Mouse (Mus musculus): Measurements from ENCODE around the gene Capza2. TPM values are rescaled to one million over a fixed set of nuclear protein-coding genes. Genes with fewer than 3 reads are reported as not detected.
"Not testable (repeated sequence)": the region's sequence is repeated elsewhere in the genome, so short reads cannot be mapped to it uniquely, and the experiment has no call there.

Capza2 gene
- total RNA-seq, 2 experiments from 2014 or later, result 235 to 239 TPM

DNA sequence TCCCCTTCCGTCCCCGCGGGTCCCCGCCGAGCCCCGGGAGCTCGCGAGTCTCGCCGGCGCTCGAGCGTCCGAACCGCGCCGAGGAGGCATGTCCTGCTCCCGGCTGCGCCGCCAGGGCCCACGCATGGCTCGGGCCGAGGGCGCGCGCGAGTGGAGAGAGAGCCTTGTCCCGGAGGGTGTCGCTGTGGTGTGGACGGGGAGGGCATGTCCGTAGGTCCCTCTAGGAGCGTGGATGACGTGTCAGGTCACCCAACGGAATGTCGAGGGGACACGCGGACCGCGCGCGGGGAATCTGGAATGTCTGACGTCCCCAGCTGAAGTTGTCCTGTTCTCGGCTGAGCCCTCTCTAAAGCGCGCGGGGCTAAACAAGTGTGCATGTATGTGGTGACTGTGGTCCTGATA lies 58.5 kb downstream of the Capza2 start:
- peak; percentile 43 to 54 for DNase-seq (ENCODE audit: low spot score in 2 of 2)
- intact Hi-C loops (cut with DNase I), result no loop called here

- intact Hi-C loops (cut with DNase I), result no loop called here
- peak; percentile 50 to 87 for DNase-seq (ENCODE audit: low spot score in 2 of 2)
These were observed 60.3 kb downstream of the Capza2 start for GRCm38 (mm10) chr6:17696321-17696734.

DNA sequence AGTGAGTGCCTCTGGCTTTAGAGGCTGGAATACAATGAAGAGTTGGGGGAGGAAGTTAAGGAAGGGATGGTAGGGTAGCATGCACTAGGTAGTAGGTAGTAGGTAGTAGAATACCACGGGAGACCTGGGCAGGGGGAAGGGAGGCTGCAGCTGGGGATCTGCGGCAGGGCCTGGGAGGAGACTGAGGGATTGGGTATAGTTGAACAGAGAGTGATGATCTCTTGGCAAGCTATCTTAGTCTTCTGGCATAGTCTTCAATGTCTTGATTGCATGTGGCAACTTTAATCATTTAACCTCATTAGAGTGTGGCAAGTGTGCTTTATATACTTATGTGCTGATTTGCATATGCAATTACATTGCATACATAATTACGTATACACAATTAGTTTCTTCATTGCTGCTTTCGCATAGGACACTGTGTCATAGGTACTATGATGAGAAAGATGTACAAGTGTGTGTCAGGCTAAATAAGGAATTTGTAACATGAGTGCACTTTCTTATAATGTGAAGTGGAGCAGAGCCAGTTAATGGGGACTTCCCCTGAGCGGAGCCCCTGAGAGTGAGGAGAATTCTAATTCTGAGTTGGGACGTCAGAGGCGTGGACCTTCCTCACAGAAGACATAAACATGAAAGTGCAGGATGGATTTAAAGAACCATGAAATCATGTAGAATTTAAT lies 65.0 kb downstream of the Capza2 start:
- intact Hi-C loops (cut with DNase I), result no loop called here
- DNase-seq (ENCODE audit: low spot score in 2 of 2), result no peak

GRCm38 (mm10) chr6:17704038-17704437 lies 68.0 kb downstream of the Capza2 start:
- intact Hi-C loops (cut with DNase I); DNase-seq (ENCODE audit: low spot score in 2 of 2): not testable (repeated sequence)

GRCm38 (mm10) chr6:17705973-17706372 lies 69.9 kb downstream of the Capza2 start:
- intact Hi-C loops (cut with DNase I), result no loop called here
- no peak for DNase-seq (ENCODE audit: low spot score in 2 of 2)

Other genes starting within 250 kb of the Capza2 start
- 10 to 100 TPM; 12.1 to 17.8 TPM for gene Met, start 172.4 kb upstream of the Capza2 start, total RNA-seq (2021)
- 10 to 100 TPM; 34.1 to 34.4 TPM for gene St7, start 56.7 kb downstream of the Capza2 start, total RNA-seq (2021)

Data from left cerebral cortex, postnatal 25 days (tissue).